Mouse (Mus musculus) small intestine, adult 2 months (tissue): ENCODE results near the gene Tep1. TPM values are rescaled to one million over a fixed set of nuclear protein-coding genes. Genes with fewer than 3 reads are reported as not detected.

ENCODE experiments used
- H3K27ac ChIP-seq: fragments of 200-500 bp; 2 replicates; pipeline ENCODE4 v1.5.1; 2012; ENCODE audit warnings: low read depth, low read length, control low read depth, inconsistent platforms; ENCODE audit not compliant: insufficient read depth
- H3K27me3 ChIP-seq: fragments of 200-500 bp; 2 replicates; pipeline ENCODE4 v1.6.1; 2012; ENCODE audit warnings: mild to moderate bottlenecking, moderate library complexity, low read length, inconsistent platforms; ENCODE audit not compliant: control insufficient read depth, insufficient read depth
- H3K36me3 ChIP-seq: fragments of 200-500 bp; 2 replicates; pipeline ENCODE4 v1.6.1; 2012; ENCODE audit warnings: mild to moderate bottlenecking, low read length, control low read depth, inconsistent platforms; ENCODE audit not compliant: control insufficient read depth, insufficient read depth
- H3K4me1 ChIP-seq: fragments of 200-500 bp; 2 replicates; pipeline ENCODE4 v1.6.1; 2012; ENCODE audit warnings: low read length, inconsistent platforms, mixed read lengths; ENCODE audit not compliant: control insufficient read depth, insufficient read depth, insufficient read length
- H3K4me3 ChIP-seq: fragments of 200-500 bp; 2 replicates; pipeline ENCODE4 v1.5.1; 2012; ENCODE audit warnings: low read depth, mild to moderate bottlenecking, control low read depth, inconsistent platforms, low read length, moderate library complexity
- CTCF ChIP-seq: fragments of 200-500 bp; IDR thresholded peaks from 2 replicates; pipeline ENCODE4 v1.5.1; 2012; ENCODE audit warnings: low read depth, mild to moderate bottlenecking, control low read depth, inconsistent platforms, low read length, moderate library complexity, mixed read lengths; ENCODE audit not compliant: insufficient replicate concordance, insufficient read length; ENCODE audit errors: extremely low read depth
- POLR2A ChIP-seq: fragments of 200-500 bp; IDR thresholded peaks from 2 replicates; pipeline ENCODE4 v1.6.1; 2012; ENCODE audit warnings: low read depth, mild to moderate bottlenecking, control low read depth, inconsistent platforms, low read length, moderate library complexity
- WGBS: fragments of 180-500 bp; shearing (Covaris S2); methylation state at CpG from one replicate; pipeline ENCODE4 v1.1.7; 2018; 5-methylcytosine and 5-hydroxymethylcytosine counted together
- polyA plus RNA-seq: library from polyadenylated mRNA; depleted of rRNA; stranded (reverse); fragments of >200 nt; gene quantifications from 2 replicates; pipeline ENCODE4 v1.2.3, GENCODE M21; 2012

Gene Tep1
- polyA plus RNA-seq, 1 experiment, result 105 TPM

DNA sequence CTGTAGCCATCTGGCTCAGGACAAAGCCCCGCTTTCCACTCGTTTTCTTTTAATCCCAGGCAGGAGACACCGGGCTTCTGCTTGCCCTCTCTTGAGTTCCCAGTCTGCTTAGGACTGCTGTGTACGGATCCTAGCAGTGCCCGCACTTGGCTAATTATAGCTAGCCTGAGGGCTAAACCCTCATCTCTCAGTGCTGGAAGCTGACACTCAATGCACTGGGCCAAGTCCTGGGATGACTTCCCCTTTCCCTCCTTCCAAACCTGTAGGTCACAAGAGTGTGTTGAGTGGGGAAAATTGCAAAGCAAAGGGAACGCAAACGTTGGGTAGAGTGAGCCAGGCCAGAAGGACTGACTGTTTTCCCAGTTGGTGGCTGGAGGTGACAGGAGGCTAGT is 27.0 kb upstream of the Tep1 start, which contains the start of gene Klhl33:
Klhl33 (minus strand) TSS at position 134 of the 392 bp plus-strand sequence.
- Histone ChIP-seq H3K27ac (peak within 1 kb of the TSS; percentile 65), H3K4me3 (peak within 1 kb of the TSS; percentile 57), H3K36me3 (no peaks in the 10 kb centered on the region), H3K4me1 (peaks cover 15% of the 10 kb centered on the region), H3K27me3 (no peaks in the 10 kb centered on the region)
- 72% methylated on average over 7 of the region's 7 CpGs for WGBS
- no peak for TF ChIP-seq CTCF
- TF ChIP-seq POLR2A, result no peak

DNA sequence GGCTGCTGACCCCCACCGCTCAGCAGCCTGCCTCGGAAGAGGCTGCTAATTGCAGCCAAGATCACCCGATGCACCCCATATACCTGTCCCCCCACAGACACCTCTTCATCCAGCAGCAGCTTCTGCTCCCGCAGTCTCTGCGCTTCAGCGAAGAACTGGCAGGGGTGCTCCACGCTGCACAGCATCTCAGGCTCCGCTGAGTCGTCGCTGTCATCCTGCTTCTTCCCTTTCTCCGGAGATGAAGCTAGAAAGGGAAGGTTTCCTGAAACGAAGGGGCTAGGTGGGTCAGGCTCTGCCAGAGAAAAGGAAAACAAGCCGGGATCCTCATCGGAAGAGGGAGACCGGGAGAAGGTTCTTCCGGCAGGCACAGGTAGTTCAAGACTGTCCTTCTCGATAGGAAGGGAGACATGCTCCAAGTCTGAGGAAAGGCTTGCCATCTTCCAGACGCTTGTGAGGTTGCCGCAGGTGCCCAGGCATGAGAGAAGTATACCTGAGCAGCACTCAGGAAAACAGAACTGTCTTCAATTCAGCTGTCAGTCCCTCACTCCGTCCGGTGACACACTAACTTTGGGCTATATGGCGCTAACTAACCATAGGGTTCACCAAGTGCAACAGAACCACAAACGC is 26.5 kb upstream of the Tep1 start:
- peaks cover 17% of the 10 kb centered on the region for H3K4me1 ChIP-seq
- 35% methylated on average over 23 of the region's 23 CpGs for whole genome bisulfite sequencing
- peak overlapping the region; percentile 65 for H3K27ac ChIP-seq
- H3K4me3 ChIP-seq, result peak overlapping the region; percentile 57
- H3K27me3 ChIP-seq, result no peaks in the 10 kb centered on the region
- no peaks in the 10 kb centered on the region for H3K36me3 ChIP-seq
- TF ChIP-seq POLR2A (no peak), CTCF (no peak)

DNA sequence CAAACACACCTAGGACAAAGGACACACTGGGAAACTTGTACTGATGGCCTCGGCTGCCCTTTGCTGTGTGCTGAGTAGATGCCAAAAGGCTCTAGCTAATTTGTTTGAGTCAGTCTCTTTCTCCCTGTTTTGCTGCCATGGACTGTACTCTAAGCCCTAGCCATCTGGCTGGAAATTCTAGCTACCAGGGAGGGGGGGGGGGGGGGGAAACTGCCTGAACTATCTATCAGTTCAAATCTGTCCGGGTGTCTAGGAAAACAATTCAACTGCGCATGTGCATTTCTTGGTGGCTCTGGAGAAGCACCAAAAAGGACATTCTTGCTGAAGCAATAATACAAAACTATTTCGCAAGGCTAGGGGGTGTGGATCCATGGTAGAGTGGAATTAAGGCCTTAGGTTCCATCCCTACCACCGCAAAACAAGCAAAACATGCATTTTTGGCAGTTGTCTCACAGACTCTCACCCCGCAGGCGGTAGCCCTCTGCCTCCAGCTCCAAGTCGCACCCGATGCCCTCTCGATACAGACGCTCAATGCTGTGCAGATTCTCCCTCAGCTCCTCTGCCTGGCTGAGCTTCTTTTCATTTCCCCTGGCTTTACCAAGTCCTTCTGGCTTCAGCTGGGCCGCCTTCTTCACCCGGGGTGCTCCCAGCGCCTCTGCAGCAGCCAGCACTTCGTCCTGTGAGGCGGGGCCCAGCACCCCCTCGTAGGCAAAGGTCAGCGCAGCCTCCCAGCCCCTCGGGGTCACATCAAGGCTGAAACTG is 25.8 kb upstream of the Tep1 start:
- no peak for TF ChIP-seq CTCF
- no peak for TF ChIP-seq POLR2A
- H3K27me3 ChIP-seq, result no peaks in the 10 kb centered on the region
- peak overlapping the region; percentile 57 for H3K4me3 ChIP-seq
- peaks cover 17% of the 10 kb centered on the region for H3K4me1 ChIP-seq
- peak overlapping the region; percentile 65 for H3K27ac ChIP-seq
- no peaks in the 10 kb centered on the region for H3K36me3 ChIP-seq
- 10% methylated on average over 19 of the region's 19 CpGs for WGBS

DNA sequence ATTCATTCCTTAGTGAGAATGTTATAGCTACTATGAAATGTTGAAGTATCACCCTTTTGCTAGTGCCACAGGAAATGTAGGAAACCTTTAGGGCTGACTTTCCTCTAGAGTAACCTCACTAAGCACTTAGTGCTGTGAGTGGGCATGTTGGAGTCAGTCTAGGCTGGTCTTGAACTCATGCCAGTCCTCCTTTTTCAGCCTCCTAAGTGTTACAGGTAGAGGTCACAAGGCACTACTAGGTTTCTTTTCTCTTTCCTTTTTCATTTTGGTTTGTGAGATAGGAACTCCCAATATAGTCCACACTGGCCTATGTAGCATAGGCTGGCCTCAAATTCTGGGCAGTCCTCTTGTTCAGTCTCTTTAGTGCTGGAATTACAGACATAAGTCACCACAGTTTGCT is 25.0 kb upstream of the Tep1 start:
- Histone ChIP-seq H3K4me3 (no peak overlapping the region), H3K4me1 (peaks cover 17% of the 10 kb centered on the region), H3K27me3 (no peaks in the 10 kb centered on the region), H3K36me3 (no peaks in the 10 kb centered on the region), H3K27ac (peak overlapping the region; percentile 23)
- no peak for TF ChIP-seq POLR2A
- no peak for TF ChIP-seq CTCF

DNA sequence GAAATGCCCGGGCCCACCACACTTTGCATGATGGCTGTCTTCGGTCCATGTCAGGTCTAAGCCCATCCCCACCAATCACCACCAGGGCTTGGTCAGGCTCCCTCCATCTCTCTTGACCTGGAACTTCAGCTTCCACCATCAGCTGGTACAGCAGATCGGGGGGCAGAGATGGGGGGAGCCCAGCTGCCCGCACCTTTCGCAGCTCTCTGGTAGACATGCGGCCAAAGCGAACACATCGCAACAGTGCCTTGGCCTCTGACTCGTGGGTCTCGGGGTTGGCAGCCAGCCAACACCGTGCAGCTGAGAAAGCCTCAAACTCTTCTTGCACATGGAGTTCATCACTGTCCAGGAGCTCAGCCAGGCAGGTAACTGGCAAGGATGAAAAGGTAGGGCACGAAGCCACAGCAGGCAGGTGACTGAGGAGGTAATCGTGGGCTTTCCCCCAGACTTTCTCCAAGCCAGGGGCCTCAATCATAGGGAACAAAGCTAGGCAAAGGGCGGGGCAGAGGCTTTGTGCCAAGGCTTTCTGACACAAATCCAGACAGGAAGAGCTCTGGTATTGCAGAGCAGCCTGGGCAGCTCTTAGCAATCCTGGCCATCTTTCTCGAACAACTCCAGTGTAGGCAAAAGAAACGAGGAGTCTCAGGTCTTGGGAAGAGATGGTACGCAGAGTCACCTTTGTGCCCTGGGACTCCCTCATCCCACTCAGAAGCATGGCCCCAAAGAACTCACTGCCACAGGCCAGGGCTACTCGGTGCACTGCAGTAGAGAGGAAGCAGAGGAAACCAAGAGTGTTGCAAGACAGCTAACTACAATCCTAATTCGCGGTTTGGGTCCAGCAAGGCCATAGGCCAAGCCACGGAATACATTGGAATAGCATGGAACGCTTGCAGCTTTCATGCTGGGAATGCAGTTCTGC is 22.4 kb upstream of the Tep1 start:
- H3K4me3 ChIP-seq, result 0 out of 2 replicates have a peak overlapping the region, but pooled peaks have one; percentile 18
- H3K36me3 ChIP-seq, result no peaks in the 10 kb centered on the region
- 38% methylated on average over 22 of the region's 22 CpGs for WGBS
- peaks cover 17% of the 10 kb centered on the region for H3K4me1 ChIP-seq
- TF ChIP-seq POLR2A, result no peak
- no peaks in the 10 kb centered on the region for H3K27me3 ChIP-seq
- H3K27ac ChIP-seq, result no peak overlapping the region

DNA sequence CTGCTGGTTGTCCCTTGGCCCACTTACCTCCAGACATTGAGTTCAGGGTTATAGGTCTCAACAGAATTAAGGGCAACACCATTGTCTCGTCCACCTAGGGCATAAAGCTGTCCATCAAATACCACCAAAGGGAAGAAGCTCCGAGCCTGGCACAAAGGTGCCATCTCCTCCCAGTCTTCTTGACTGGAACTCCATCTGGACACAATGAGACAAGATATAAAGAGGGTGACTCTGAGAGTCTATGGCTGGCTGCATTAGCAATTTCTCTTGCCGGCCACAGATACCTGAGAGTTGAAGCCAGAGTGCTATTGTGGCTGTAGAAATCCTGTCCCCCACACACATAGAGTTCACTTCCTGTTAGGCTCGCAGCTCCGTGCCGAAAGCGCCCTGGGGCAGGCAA is 21.7 kb upstream of the Tep1 start:
- H3K27ac ChIP-seq, result no peak overlapping the region
- WGBS, result 74% methylated on average over 7 of the region's 7 CpGs
- TF ChIP-seq POLR2A (no peak), CTCF (no peak)
- peaks cover 17% of the 10 kb centered on the region for H3K4me1 ChIP-seq
- H3K4me3 ChIP-seq, result no peak overlapping the region
- H3K27me3 ChIP-seq, result no peaks in the 10 kb centered on the region
- H3K36me3 ChIP-seq, result no peaks in the 10 kb centered on the region

DNA sequence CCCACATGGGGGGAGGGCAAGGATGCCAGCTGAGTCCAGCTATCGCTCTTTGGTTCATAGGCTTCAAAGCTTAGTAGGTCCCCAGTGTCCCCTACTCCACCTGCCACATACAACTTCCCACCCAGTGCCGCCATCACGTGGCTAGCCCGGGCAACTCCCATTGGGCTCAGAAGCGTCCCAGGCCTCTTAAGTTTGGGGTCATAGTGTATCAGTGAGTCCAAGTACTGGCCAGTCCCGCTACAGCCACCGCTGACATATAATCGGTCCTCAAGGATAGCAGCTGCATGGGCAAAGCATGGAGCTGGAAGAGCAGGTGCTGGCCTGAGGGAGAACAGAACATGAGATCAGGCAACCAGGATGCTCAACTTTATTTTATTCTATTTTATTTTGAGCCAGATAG is 21.3 kb upstream of the Tep1 start:
- H3K27ac ChIP-seq, result no peak overlapping the region
- WGBS, result 97% methylated on average over 8 of the region's 8 CpGs
- H3K36me3 ChIP-seq, result no peaks in the 10 kb centered on the region
- H3K4me1 ChIP-seq, result peaks cover 15% of the 10 kb centered on the region
- H3K4me3 ChIP-seq, result no peak overlapping the region
- H3K27me3 ChIP-seq, result no peaks in the 10 kb centered on the region
- TF ChIP-seq POLR2A (no peak), CTCF (no peak)
